In genomic region chr1:184335952-184336351, GRCm38 (mm10) we compare ENCODE assay signal across 19 mouse cellular contexts.
"Had no signal": no experiment of that assay in that cellular context is flagged by ENCODE, and none has a peak within 500 bp of the region (broad histone marks: within the 10 kb centered on the region; RNA-seq: fewer than 3 reads in every experiment).

No protein-coding gene starts in this region.

- H3K9me3 ChIP-seq: embryonic facial prominence, embryonic 10.5 days; embryonic facial prominence, embryonic 12.5 days; embryonic facial prominence, embryonic 13.5 days; embryonic facial prominence, embryonic 15.5 days; forebrain, embryonic 10.5 days; forebrain, embryonic 12.5 days; forebrain, embryonic 13.5 days; forebrain, embryonic 15.5 days had no signal

- H3K27ac ChIP-seq: embryonic facial prominence, embryonic 10.5 days; embryonic facial prominence, embryonic 13.5 days; embryonic facial prominence, embryonic 15.5 days; forebrain, embryonic 10.5 days; forebrain, embryonic 12.5 days; forebrain, embryonic 13.5 days; forebrain, embryonic 15.5 days; gastrocnemius, adult 2 months had no signal

- DNase-seq: cerebellum, adult 8-10 months; cerebellum, adult 9-10 months; forebrain, postnatal 0 days; gastrocnemius, adult 2 months; gastrocnemius, postnatal 25 days; gastrocnemius, postnatal 36 days; heart, adult 11 months; heart, adult 18-20 months had no signal

- H3K4me3 ChIP-seq: embryonic facial prominence, embryonic 10.5 days; embryonic facial prominence, embryonic 12.5 days; embryonic facial prominence, embryonic 13.5 days; embryonic facial prominence, embryonic 15.5 days; erythroblast, embryonic 14.5 days; forebrain, embryonic 10.5 days; forebrain, embryonic 12.5 days; forebrain, embryonic 13.5 days; forebrain, embryonic 15.5 days; gastrocnemius, adult 2 months had no signal

- H3K4me2 ChIP-seq: embryonic facial prominence, embryonic 12.5 days; embryonic facial prominence, embryonic 13.5 days; embryonic facial prominence, embryonic 15.5 days; forebrain, embryonic 12.5 days; forebrain, embryonic 13.5 days; forebrain, embryonic 15.5 days had no signal

- H3K36me3 ChIP-seq: embryonic facial prominence, embryonic 10.5 days; embryonic facial prominence, embryonic 12.5 days; embryonic facial prominence, embryonic 13.5 days; embryonic facial prominence, embryonic 15.5 days; forebrain, embryonic 10.5 days; forebrain, embryonic 12.5 days; forebrain, embryonic 15.5 days had no signal

- H3K4me1 ChIP-seq: embryonic facial prominence, embryonic 15.5 days; forebrain, embryonic 10.5 days; forebrain, embryonic 12.5 days had no signal

- H3K9ac ChIP-seq: embryonic facial prominence, embryonic 12.5 days; embryonic facial prominence, embryonic 13.5 days; embryonic facial prominence, embryonic 15.5 days; forebrain, embryonic 12.5 days; forebrain, embryonic 13.5 days; forebrain, embryonic 15.5 days; forebrain, postnatal 0 days had no signal

- ATAC-seq: forebrain, embryonic 13.5 days; forebrain, embryonic 14.5 days; forebrain, embryonic 15.5 days; forebrain, embryonic 16.5 days; forebrain, postnatal 0 days had no signal

- H3K27me3 ChIP-seq: embryonic facial prominence, embryonic 12.5 days; embryonic facial prominence, embryonic 13.5 days; embryonic facial prominence, embryonic 15.5 days; forebrain, embryonic 12.5 days; forebrain, embryonic 13.5 days; forebrain, embryonic 15.5 days had no signal
